Comparison of ENCODE assay signal across 8 mouse cellular contexts in genomic region chr10:74920853-74921567, GRCm38 (mm10). TPM values are rescaled to one million over a fixed set of nuclear protein-coding genes. Genes with fewer than 3 reads are reported as not detected.
A peak's percentile ranks its signal among the peaks of the same experiment; 100 is the strongest.
DNase-seq lines count a peak whose midpoint lies in the region; ATAC-seq and TF ChIP-seq lines count a peak whose summit lies in the region.

No protein-coding gene starts in this region.

- no peak for TF ChIP-seq RAD21 in MEL (IDR thresholded peaks at IDR 0.05; ENCODE audit: low read depth, low read length)

- no peak overlapping the region for H3K4me3 ChIP-seq in MEL (ENCODE audit: control insufficient read depth in 1 of 2, insufficient read depth in 1 of 2, low read depth in 2 of 2, low read length in 2 of 2)
- no peak overlapping the region for H3K4me3 ChIP-seq in hindbrain, embryonic 15.5 days
- no peak overlapping the region for H3K4me3 ChIP-seq in limb, embryonic 12.5 days (replicated peaks)
- no peak overlapping the region for H3K4me3 ChIP-seq in neural tube, embryonic 12.5 days

- H3K27ac ChIP-seq in MEL (ENCODE audit: control insufficient read depth, low read depth, low read length) = no peak overlapping the region
- H3K27ac ChIP-seq in hindbrain, embryonic 15.5 days (replicated peaks) = no peak overlapping the region
- no peak overlapping the region for H3K27ac ChIP-seq in limb, embryonic 12.5 days
- no peak overlapping the region for H3K27ac ChIP-seq in neural tube, embryonic 12.5 days

- peak; percentile 68 for ATAC-seq in hindbrain, embryonic 15.5 days (ENCODE audit: low FRiP score, low read depth)
- ATAC-seq in limb, embryonic 12.5 days (ENCODE audit: insufficient number of reproducible peaks, insufficient read depth, low FRiP score, low TSS enrichment, low read depth) = no peak
- 0 out of 2 replicates have a peak, but pooled peaks have one; percentile 38 for ATAC-seq in neural tube, embryonic 12.5 days (ENCODE audit: low FRiP score, low read depth)

- peak; percentile 70 for DNase-seq in embryo, embryonic 10 days (ENCODE audit: low spot score)
- no peak for DNase-seq in embryo, embryonic 9.5 days (ENCODE audit: extremely low spot score)
- no peak for DNase-seq in MEL (ENCODE audit: low read depth, low spot score)
- DNase-seq in fibroblast of lung, adult 2 months (ENCODE audit: low read depth) = peak; percentile 8
- peak; percentile 39 to 46 for DNase-seq in thymus, postnatal 10 days (ENCODE audit: low spot score in 2 of 2)

- H3K79me2 ChIP-seq in MEL (ENCODE audit: control insufficient read depth, insufficient read depth, low read length, poor library complexity) = no peaks in the 10 kb centered on the region

- no peaks in the 10 kb centered on the region for H3K27me3 ChIP-seq in MEL (ENCODE audit: control insufficient read depth in 1 of 2, insufficient read depth in 2 of 2, low read length in 2 of 2)
- no peaks in the 10 kb centered on the region for H3K27me3 ChIP-seq in hindbrain, embryonic 15.5 days
- no peaks in the 10 kb centered on the region for H3K27me3 ChIP-seq in limb, embryonic 12.5 days
- no peaks in the 10 kb centered on the region for H3K27me3 ChIP-seq in neural tube, embryonic 12.5 days (replicated peaks)

- H3K36me3 ChIP-seq in MEL (ENCODE audit: control insufficient read depth in 1 of 2, insufficient read depth in 2 of 2, low read length in 2 of 2) = no peaks in the 10 kb centered on the region
- H3K36me3 ChIP-seq in hindbrain, embryonic 15.5 days = no peaks in the 10 kb centered on the region
- H3K36me3 ChIP-seq in limb, embryonic 12.5 days = no peaks in the 10 kb centered on the region
- no peaks in the 10 kb centered on the region for H3K36me3 ChIP-seq in neural tube, embryonic 12.5 days

- TF ChIP-seq EP300 in MEL (IDR thresholded peaks at IDR 0.05; ENCODE audit: low read depth in 1 of 2, low read length in 2 of 2) = no peak

- no peak overlapping the region for H3K4me2 ChIP-seq in hindbrain, embryonic 15.5 days
- H3K4me2 ChIP-seq in limb, embryonic 12.5 days = peak overlapping the region; percentile 0; the same call in 1 of the 2 replicates
- H3K4me2 ChIP-seq in neural tube, embryonic 12.5 days (replicated peaks) = no peak overlapping the region

- peak in 2 of 3 experiments; percentile 3 to 32; a peak in 2 of 6 replicates for TF ChIP-seq CTCF in MEL (IDR thresholded peaks at IDR 0.05 in 2 of 3, conservative IDR thresholded peaks at IDR 0.05 in 1 of 3; ENCODE audit: control insufficient read depth in 1 of 3, insufficient read depth in 1 of 3, low read depth in 2 of 3, low read length in 3 of 3, poor library complexity in 1 of 3, severe bottlenecking in 1 of 3)

- H3K9ac ChIP-seq in MEL (ENCODE audit: control insufficient read depth, low read depth, low read length, poor library complexity, severe bottlenecking) = no peak overlapping the region
- H3K9ac ChIP-seq in hindbrain, embryonic 15.5 days = no peak overlapping the region
- no peak overlapping the region for H3K9ac ChIP-seq in limb, embryonic 12.5 days (replicated peaks)
- no peak overlapping the region for H3K9ac ChIP-seq in neural tube, embryonic 12.5 days

- H3K4me1 ChIP-seq in MEL (ENCODE audit: control insufficient read depth in 1 of 2, insufficient read depth in 2 of 2, low read length in 2 of 2) = no peaks in the 10 kb centered on the region
- H3K4me1 ChIP-seq in hindbrain, embryonic 15.5 days (replicated peaks) = peaks cover 11% of the 10 kb centered on the region; the same call in 1 of the 2 replicates
- peaks cover 9% of the 10 kb centered on the region; the same call in 1 of the 2 replicates for H3K4me1 ChIP-seq in limb, embryonic 12.5 days (replicated peaks)
- H3K4me1 ChIP-seq in neural tube, embryonic 12.5 days = peaks cover 8% of the 10 kb centered on the region; the same call in 1 of the 2 replicates

- no peak for TF ChIP-seq POLR2A in MEL (IDR thresholded peaks at IDR 0.05; ENCODE audit: control insufficient read depth in 1 of 2, insufficient read depth in 1 of 2, low read depth in 1 of 2, low read length in 2 of 2, poor library complexity in 1 of 2)

- no peaks in the 10 kb centered on the region for H3K9me3 ChIP-seq in MEL (replicated peaks; ENCODE audit: insufficient read depth, low read length)
- H3K9me3 ChIP-seq in hindbrain, embryonic 15.5 days = no peaks in the 10 kb centered on the region
- no peaks in the 10 kb centered on the region for H3K9me3 ChIP-seq in limb, embryonic 12.5 days
- H3K9me3 ChIP-seq in neural tube, embryonic 12.5 days = no peaks in the 10 kb centered on the region

- WGBS in hindbrain, embryonic 15.5 days = 44% methylated on average over 17 of the region's 17 CpGs
- WGBS in limb, embryonic 12.5 days = 43% methylated on average over 17 of the region's 17 CpGs
- 51% methylated on average over 17 of the region's 17 CpGs for WGBS in neural tube, embryonic 12.5 days

TF ChIP-seq in MEL, 35 proteins besides CTCF, POLR2A, EP300 and RAD21:
- no peak for TF ChIP-seq JUND (IDR thresholded peaks at IDR 0.05; ENCODE audit: low read depth, low read length)
- no peak for TF ChIP-seq MAFK (IDR thresholded peaks at IDR 0.05; ENCODE audit: borderline replicate concordance, low read depth, low read length)
- TF ChIP-seq NRF1 (IDR thresholded peaks at IDR 0.05; ENCODE audit: insufficient read depth, low read depth, low read length, poor library complexity, severe bottlenecking) = no peak
- no peak for TF ChIP-seq MYB (IDR thresholded peaks at IDR 0.05; ENCODE audit: low read depth, low read length)
- TF ChIP-seq ZKSCAN1 (IDR thresholded peaks at IDR 0.05; ENCODE audit: low read depth, low read length) = no peak
- TF ChIP-seq HCFC1 (IDR thresholded peaks at IDR 0.05; ENCODE audit: low read depth, low read length) = no peak
- TF ChIP-seq TBP (IDR thresholded peaks at IDR 0.05; ENCODE audit: low read depth, low read length) = no peak

RNA-seq across cellular contexts. Expression of gene Gnaz, which starts 46.0 kb away (rescaled TPM):
- not detected in 2 replicates for total RNA-seq in MEL (2012; rRNA removed)
- polyA plus RNA-seq in MEL (2012; ENCODE audit: insufficient read depth in 1 of 2, insufficient read length in 2 of 2, low read depth in 1 of 2, low replicate concordance in 2 of 2, missing spikeins in 1 of 2) = not detected
- 76.3 and 85.5 TPM in 2 replicates for polyA plus RNA-seq in hindbrain, embryonic 15.5 days (2015; fragmentation: Nextera tagmentation; extraction: Ambion mirVana)
- 3.1 and 3.9 TPM in 2 replicates for polyA plus RNA-seq in limb, embryonic 12.5 days (2016; fragmentation: Nextera tagmentation; extraction: Ambion mirVana)
- polyA plus RNA-seq in neural tube, embryonic 12.5 days (2016; fragmentation: Nextera tagmentation; extraction: Ambion mirVana) = 26.6 and 33.9 TPM in 2 replicates

Comparison
In these comparisons a context has a peak if more than half of its experiments do, and no peak if none do; other contexts are left out.
1. DNase-seq: peak in embryo, embryonic 10 days (single experiment), fibroblast of lung, adult 2 months (single experiment) and thymus, postnatal 10 days (2 of 2); none in embryo, embryonic 9.5 days (single experiment) and MEL (single experiment).